In genomic region chr7:101005119-101005518, GRCm38 (mm10) we compare ENCODE assay signal across 25 mouse cellular contexts. TPM values are rescaled to one million over a fixed set of nuclear protein-coding genes. Genes with fewer than 3 reads are reported as not detected.
A peak's percentile ranks its signal among the peaks of the same experiment; 100 is the strongest.
DNase-seq lines count a peak whose midpoint lies in the region; ATAC-seq lines count a peak whose summit lies in the region.
"Had no signal": no experiment of that assay in that cellular context is flagged by ENCODE, and none has a peak within 500 bp of the region (broad histone marks: within the 10 kb centered on the region; RNA-seq: fewer than 3 reads in every experiment).

No protein-coding gene starts in this region.

- H3K27ac ChIP-seq in neural tube, embryonic 15.5 days (replicated peaks), result no peak overlapping the region
- H3K27ac ChIP-seq in intestine, embryonic 14.5 days (ENCODE audit: low read depth), result no peak overlapping the region
- H3K27ac ChIP-seq: forebrain, embryonic 13.5 days; heart, embryonic 15.5 days; limb, embryonic 12.5 days; liver, embryonic 12.5 days; neural tube, embryonic 12.5 days; stomach, postnatal 0 days had no signal

- H3K9me3 ChIP-seq in neural tube, embryonic 15.5 days (replicated peaks), result no peaks in the 10 kb centered on the region
- no peaks in the 10 kb centered on the region for H3K9me3 ChIP-seq in intestine, embryonic 14.5 days (ENCODE audit: control insufficient read depth, low read length)
- H3K9me3 ChIP-seq: forebrain, embryonic 13.5 days; G1E; heart, embryonic 15.5 days; limb, embryonic 12.5 days; liver, embryonic 12.5 days; neural tube, embryonic 12.5 days had no signal

- peaks cover 11% of the 10 kb centered on the region for H3K27me3 ChIP-seq in neural tube, embryonic 15.5 days (replicated peaks)
- H3K27me3 ChIP-seq in intestine, embryonic 14.5 days (replicated peaks; ENCODE audit: control insufficient read depth, insufficient read depth, low read length), result peaks cover 7% of the 10 kb centered on the region; the same call in 1 of the 2 replicates

- no peaks in the 10 kb centered on the region for H3K4me1 ChIP-seq in neural tube, embryonic 15.5 days
- H3K4me1 ChIP-seq in intestine, embryonic 14.5 days (replicated peaks; ENCODE audit: control insufficient read depth, insufficient read depth, low read length), result peaks cover 9% of the 10 kb centered on the region
- H3K4me1 ChIP-seq: forebrain, embryonic 13.5 days; neural tube, embryonic 12.5 days had no signal

- no peak overlapping the region for H3K9ac ChIP-seq in neural tube, embryonic 15.5 days (replicated peaks)
- H3K9ac ChIP-seq in intestine, embryonic 14.5 days (ENCODE audit: low read length), result no peak overlapping the region
- H3K9ac ChIP-seq: forebrain, embryonic 13.5 days; heart, embryonic 15.5 days; limb, embryonic 12.5 days; liver, embryonic 12.5 days; neural tube, embryonic 12.5 days had no signal

- no peak overlapping the region for H3K4me3 ChIP-seq in neural tube, embryonic 15.5 days (replicated peaks)
- H3K4me3 ChIP-seq in intestine, embryonic 14.5 days (ENCODE audit: low read depth, low read length), result no peak overlapping the region
- H3K4me3 ChIP-seq: forebrain, embryonic 13.5 days; heart, embryonic 15.5 days; limb, embryonic 12.5 days; liver, embryonic 12.5 days; neural tube, embryonic 12.5 days had no signal

- no peaks in the 10 kb centered on the region for H3K36me3 ChIP-seq in neural tube, embryonic 15.5 days
- H3K36me3 ChIP-seq in intestine, embryonic 14.5 days (ENCODE audit: control insufficient read depth, insufficient read depth, low read length), result no peaks in the 10 kb centered on the region
- H3K36me3 ChIP-seq: G1E; heart, embryonic 15.5 days; limb, embryonic 12.5 days; liver, embryonic 12.5 days; neural tube, embryonic 12.5 days had no signal

- H3K4me2 ChIP-seq in neural tube, embryonic 15.5 days, result no peak overlapping the region
- H3K4me2 ChIP-seq in intestine, embryonic 14.5 days (ENCODE audit: low read length), result no peak overlapping the region
- H3K4me2 ChIP-seq: forebrain, embryonic 13.5 days; heart, embryonic 15.5 days; limb, embryonic 12.5 days; liver, embryonic 12.5 days; neural tube, embryonic 12.5 days had no signal

- DNase-seq in heart, adult 11 months, result peak; percentile 91
- DNase-seq in heart, postnatal 36 days, result no peak
- DNase-seq in left cerebral cortex, postnatal 14 days (ENCODE audit: low spot score in 2 of 2), result peak; percentile 29 to 30
- no peak for DNase-seq in left cerebral cortex, adult 9 months (ENCODE audit: low spot score in 2 of 2)
- DNase-seq in neural tube, embryonic 10.5 days (ENCODE audit: extremely low spot score, low spot score), result no peak
- no peak for DNase-seq in intestine, embryonic 14.5 days (ENCODE audit: low spot score)
- no peak for DNase-seq in urinary bladder, postnatal 10 days (ENCODE audit: low spot score)
- DNase-seq: adrenal gland, postnatal 36 days; cerebellum, adult 2 months; gastrocnemius, postnatal 25 days; kidney, adult 18-20 months; kidney, postnatal 25 days; lung, postnatal 14 days; thymus, postnatal 14 days had no signal

- WGBS in neural tube, embryonic 15.5 days, result 55% methylated on average over 4 of the region's 4 CpGs
- 59% methylated on average over 4 of the region's 4 CpGs for WGBS in intestine, embryonic 14.5 days

- intact Hi-C loops in heart, postnatal 36 days (cut with DNase I), result no loop called here
- intact Hi-C loops in left cerebral cortex, postnatal 14 days (cut with DNase I), result no loop called here

- peak; percentile 35; the same call in 1 of the 2 replicates for ATAC-seq in neural tube, embryonic 15.5 days (ENCODE audit: low FRiP score)
- ATAC-seq in intestine, embryonic 14.5 days (replicated peaks; ENCODE audit: low FRiP score, low TSS enrichment, low read depth), result peak; percentile 32; the same call in 1 of the 2 replicates
- ATAC-seq: forebrain, embryonic 13.5 days; liver, embryonic 12.5 days had no signal

RNA-seq across cellular contexts. Expression of gene P2ry2, which starts 7.5 kb away (rescaled TPM):
- total RNA-seq in heart, postnatal 36 days (2021), result 10 to 100 TPM; 19.6 to 28.4 TPM
- under 1 TPM; 0.55 to 0.92 TPM for total RNA-seq in left cerebral cortex, postnatal 14 days (2021)
- 0.81 and 1.5 TPM in 2 replicates for polyA plus RNA-seq in neural tube, embryonic 15.5 days (2015; fragmentation: Nextera tagmentation; extraction: Ambion mirVana)
- polyA plus RNA-seq in intestine, embryonic 14.5 days (2014; fragmentation: Nextera tagmentation; extraction: Ambion mirVana), result 2.0 and 2.8 TPM in 2 replicates
- polyA plus RNA-seq: forebrain, embryonic 13.5 days; G1E had no signal

RNA-seq across cellular contexts. Expression of gene P2ry6, which starts 30.7 kb away (rescaled TPM):
- 1 to 10 TPM; 4.3 to 4.7 TPM for total RNA-seq in heart, postnatal 36 days (2021)
- 1 to 10 TPM; 4.2 to 4.3 TPM for total RNA-seq in left cerebral cortex, postnatal 14 days (2021)
- 4.1 and 4.6 TPM in 2 replicates for polyA plus RNA-seq in neural tube, embryonic 15.5 days (2015; fragmentation: Nextera tagmentation; extraction: Ambion mirVana)
- polyA plus RNA-seq in intestine, embryonic 14.5 days (2014; fragmentation: Nextera tagmentation; extraction: Ambion mirVana), result 11.1 and 11.9 TPM in 2 replicates
- total RNA-seq: common myeloid progenitor, adult 5-6 weeks; hematopoietic stem cell, adult 5-6 weeks; megakaryocyte-erythroid progenitor cell, adult 5-6 weeks had no signal

Comparison
In these comparisons a context has a peak if more than half of its experiments do, and no peak if none do; other contexts are left out.
1. DNase-seq: peak in heart, adult 11 months (single experiment) and left cerebral cortex, postnatal 14 days (2 of 2); none in heart, postnatal 36 days (0 of 2), left cerebral cortex, adult 9 months (0 of 2), neural tube, embryonic 10.5 days (single experiment), intestine, embryonic 14.5 days (single experiment) and urinary bladder, postnatal 10 days (single experiment).
2. RNA of gene P2ry2, which starts 7.5 kb away (total RNA-seq): 19.6 to 28.4 TPM in heart, postnatal 36 days; 0.55 to 0.92 TPM in left cerebral cortex, postnatal 14 days; every median in the first group is over 10 times any median in the second.